Mouse (Mus musculus) Muller cell, postnatal 12 days (primary cell): ENCODE data around the gene Palm2.
A peak's percentile ranks its signal among the peaks of the same experiment; 100 is the strongest.

Source experiments
- DNase-seq: peaks from one replicate; pipeline ENCODE4 v3.0.0-alpha.2; 2015; ENCODE audit errors: inconsistent ontology term

Gene Palm2

GRCm38 (mm10) chr4:57568268-57569068 is 134.4 kb downstream of the Palm2 start:
- DNase-seq = no peak

GRCm38 (mm10) chr4:57569069-57569355 is 135.0 kb downstream of the Palm2 start:
- no peak for DNase-seq

- no peak for DNase-seq
Observed at GRCm38 (mm10) chr4:57569711-57570110, 135.7 kb downstream of the Palm2 start.

GRCm38 (mm10) chr4:57570229-57570628 is 136.2 kb downstream of the Palm2 start:
- no peak for DNase-seq

GRCm38 (mm10) chr4:57574181-57574580 is 140.1 kb downstream of the Palm2 start:
- no peak for DNase-seq

GRCm38 (mm10) chr4:57574646-57575045 is 140.6 kb downstream of the Palm2 start:
- DNase-seq = no peak

- DNase-seq = no peak
Observed at GRCm38 (mm10) chr4:57575686-57576085, 141.6 kb downstream of the Palm2 start.

- DNase-seq = no peak
Observed at GRCm38 (mm10) chr4:57576095-57576494, 142.0 kb downstream of the Palm2 start.

GRCm38 (mm10) chr4:57579683-57580082 is 145.6 kb downstream of the Palm2 start:
- DNase-seq = no peak

GRCm38 (mm10) chr4:57585281-57585800 is 151.3 kb downstream of the Palm2 start:
- no peak for DNase-seq

- DNase-seq = no peak
Observed at GRCm38 (mm10) chr4:57586933-57587658, 153.0 kb downstream of the Palm2 start.

GRCm38 (mm10) chr4:57588356-57588755 is 154.3 kb downstream of the Palm2 start:
- peak; percentile 68 for DNase-seq

- DNase-seq = no peak
Observed at GRCm38 (mm10) chr4:57592751-57593150, 158.7 kb downstream of the Palm2 start.

GRCm38 (mm10) chr4:57599946-57600345 is 165.9 kb downstream of the Palm2 start:
- DNase-seq = no peak

GRCm38 (mm10) chr4:57600685-57601457 is 166.8 kb downstream of the Palm2 start:
- no peak for DNase-seq

- DNase-seq = no peak
Observed at GRCm38 (mm10) chr4:57601458-57601835, 167.4 kb downstream of the Palm2 start.

- DNase-seq = peak; percentile 73
Observed at GRCm38 (mm10) chr4:57601903-57602617, 168.0 kb downstream of the Palm2 start.

GRCm38 (mm10) chr4:57606258-57606657 is 172.2 kb downstream of the Palm2 start:
- peak; percentile 61 for DNase-seq

- DNase-seq = peak; percentile 87
Observed at GRCm38 (mm10) chr4:57607247-57607942, 173.3 kb downstream of the Palm2 start.

GRCm38 (mm10) chr4:57611303-57612077 is 177.4 kb downstream of the Palm2 start:
- no peak for DNase-seq
